Mouse (Mus musculus) testis, adult 2 months (tissue): Measurements from ENCODE around the gene Esr2.

Experiments
- CTCF ChIP-seq: fragments of 200-500 bp; IDR thresholded peaks from 2 replicates; pipeline ENCODE4 v1.5.1; 2012; ENCODE audit warnings: low read depth, mild to moderate bottlenecking, inconsistent platforms, low read length, moderate library complexity; ENCODE audit not compliant: control insufficient read depth, insufficient read depth, insufficient replicate concordance
- POLR2A ChIP-seq: fragments of 200-500 bp; IDR thresholded peaks from 2 replicates; pipeline ENCODE4 v1.6.1; 2012; ENCODE audit warnings: low read depth, mild to moderate bottlenecking, inconsistent platforms, low read length, moderate library complexity; ENCODE audit not compliant: control insufficient read depth

DNA sequence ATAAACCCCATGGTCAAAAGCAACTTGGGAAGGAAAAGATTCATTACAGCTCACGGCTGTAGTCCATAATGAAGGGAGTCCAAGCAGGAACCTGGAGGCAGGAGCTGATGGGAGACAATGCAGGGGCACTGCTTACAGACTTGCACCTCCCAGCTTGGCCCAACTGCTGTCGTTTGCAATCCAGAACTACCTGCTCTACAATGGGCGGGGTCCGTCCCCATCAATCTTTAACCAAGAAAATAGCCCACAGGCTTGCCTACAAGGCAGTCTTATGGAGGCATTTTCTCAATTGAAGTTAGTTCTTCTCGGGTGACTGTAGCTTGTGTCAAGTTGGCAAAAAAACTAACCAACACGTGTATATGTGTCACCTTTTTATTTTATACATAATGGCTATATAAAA is 3.4 kb upstream of the Esr2 start:
- TF ChIP-seq POLR2A (no peak), CTCF (no peak)
